Mouse (Mus musculus) forebrain, embryonic 10.5 days (tissue): ENCODE data around the gene Sesn1. TPM values are rescaled to one million over a fixed set of nuclear protein-coding genes. Genes with fewer than 3 reads are reported as not detected.
A peak's percentile ranks its signal among the peaks of the same experiment; 100 is the strongest.
"Not testable (repeated sequence)": the region's sequence is repeated elsewhere in the genome, so short reads cannot be mapped to it uniquely, and the experiment has no call there.

ENCODE experiments used
- DNase-seq: peaks from one replicate; pipeline ENCODE4 v3.0.0-alpha.2; 2017; ENCODE audit warnings: low spot score; ENCODE audit errors: extremely low spot score
- H3K27ac ChIP-seq: fragments of 300-500 bp; sonication (generic); 2 replicates; pipeline ENCODE4 v1.5.1; 2016; ENCODE audit warnings: mild to moderate bottlenecking
- H3K27me3 ChIP-seq: fragments of 300-500 bp; sonication (generic); 2 replicates; pipeline ENCODE4 v1.6.1; 2016; ENCODE audit warnings: mild to moderate bottlenecking; ENCODE audit not compliant: poor library complexity, severe bottlenecking
- H3K36me3 ChIP-seq: fragments of 300-500 bp; sonication (generic); replicated peaks from 2 replicates; pipeline ENCODE4 v1.6.1; 2016; ENCODE audit warnings: mild to moderate bottlenecking, moderate library complexity
- H3K4me1 ChIP-seq: fragments of 300-500 bp; sonication (generic); 2 replicates; pipeline ENCODE4 v1.6.1; 2016
- H3K4me3 ChIP-seq: fragments of 300-500 bp; sonication (generic); 2 replicates; pipeline ENCODE4 v1.5.1; 2016; ENCODE audit warnings: mild to moderate bottlenecking, moderate library complexity
- H3K9me3 ChIP-seq: fragments of 300-500 bp; sonication (generic); 2 replicates; pipeline ENCODE4 v1.6.1; 2016; ENCODE audit warnings: mild to moderate bottlenecking, moderate library complexity
- WGBS: fragments of 180-500 bp; shearing (Covaris S2); methylation state at CpG from one replicate; pipeline ENCODE4 v1.1.7; 2016; 5-methylcytosine and 5-hydroxymethylcytosine counted together
- polyA plus RNA-seq: library from polyadenylated mRNA; unstranded; fragments of >200 nt; fragmentation: Nextera tagmentation; extraction: Ambion mirVana; gene quantifications from 2 replicates; pipeline ENCODE4 v1.2.1, GENCODE M21; 2016

The Sesn1 gene
- polyA plus RNA-seq, 1 experiment from 2014 or later: 18.4 TPM

GRCm38 (mm10) chr10:41810564-41811455, 1.1 kb downstream of the Sesn1 start:
- Histone ChIP-seq H3K27ac (peak overlapping the region; percentile 94), H3K36me3 (0 out of 2 replicates have a peak, but pooled peaks cover 3% of the 10 kb centered on the region), H3K9me3 (no peaks in the 10 kb centered on the region; the same call in 1 of the 2 replicates), H3K4me3 (peak overlapping the region; percentile 74), H3K4me1 (peaks cover 44% of the 10 kb centered on the region), H3K27me3 (no peaks in the 10 kb centered on the region)
- DNase-seq: no peak
- 2% methylated on average over 36 of the region's 36 CpGs for WGBS

GRCm38 (mm10) chr10:41812566-41812965, 2.8 kb downstream of the Sesn1 start:
- Histone ChIP-seq H3K9me3 (no peaks in the 10 kb centered on the region; the same call in 1 of the 2 replicates), H3K4me3 (peak overlapping the region; percentile 74), H3K27ac (no peak overlapping the region), H3K36me3 (no peaks in the 10 kb centered on the region), H3K27me3 (no peaks in the 10 kb centered on the region), H3K4me1 (peaks cover 44% of the 10 kb centered on the region)
- WGBS: 86% methylated on average over 6 of the region's 6 CpGs
- peak; percentile 6 for DNase-seq

DNA sequence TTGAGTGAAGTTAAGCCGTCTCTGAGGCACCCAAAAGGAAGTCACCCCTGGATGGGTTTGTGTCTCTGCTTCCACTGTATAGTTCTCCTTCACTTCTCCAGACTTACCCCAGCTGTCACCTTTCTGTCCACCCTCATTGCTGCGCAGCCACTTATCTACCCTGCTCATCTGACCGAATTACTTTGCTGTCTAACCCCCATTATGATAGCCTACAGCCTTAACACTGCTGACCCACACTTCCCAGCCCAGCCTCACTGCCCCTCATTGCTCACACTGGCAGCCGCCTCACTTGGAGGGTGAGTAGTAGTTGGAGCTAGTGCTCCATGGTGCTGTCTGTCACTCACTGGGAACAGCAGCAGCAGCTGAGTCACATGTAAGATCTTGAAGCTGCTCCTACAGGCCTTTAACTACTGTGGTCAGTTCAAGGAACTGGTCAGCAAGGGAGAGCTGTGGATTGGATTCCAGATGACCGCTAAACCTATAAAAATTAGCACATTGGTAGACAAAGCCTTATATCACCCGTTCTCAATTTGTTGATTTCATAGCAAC, 4.6 kb downstream of the Sesn1 start:
- Histone ChIP-seq H3K4me1 (peaks cover 36% of the 10 kb centered on the region), H3K4me3 (no peak overlapping the region), H3K36me3 (no peaks in the 10 kb centered on the region), H3K9me3 (no peaks in the 10 kb centered on the region), H3K27me3 (no peaks in the 10 kb centered on the region), H3K27ac (no peak overlapping the region)
- no peak for DNase-seq
- 92% methylated on average over 6 of the region's 6 CpGs for WGBS

GRCm38 (mm10) chr10:41816516-41816915, 6.8 kb downstream of the Sesn1 start:
- H3K9me3 ChIP-seq: no peaks in the 10 kb centered on the region
- H3K36me3 ChIP-seq: no peaks in the 10 kb centered on the region
- DNase-seq: no peak
- H3K4me1 ChIP-seq: peaks cover 26% of the 10 kb centered on the region
- H3K27me3 ChIP-seq: no peaks in the 10 kb centered on the region
- H3K27ac ChIP-seq: no peak overlapping the region
- no peak overlapping the region for H3K4me3 ChIP-seq
- WGBS: 86% methylated on average over 5 of the region's 5 CpGs

DNA sequence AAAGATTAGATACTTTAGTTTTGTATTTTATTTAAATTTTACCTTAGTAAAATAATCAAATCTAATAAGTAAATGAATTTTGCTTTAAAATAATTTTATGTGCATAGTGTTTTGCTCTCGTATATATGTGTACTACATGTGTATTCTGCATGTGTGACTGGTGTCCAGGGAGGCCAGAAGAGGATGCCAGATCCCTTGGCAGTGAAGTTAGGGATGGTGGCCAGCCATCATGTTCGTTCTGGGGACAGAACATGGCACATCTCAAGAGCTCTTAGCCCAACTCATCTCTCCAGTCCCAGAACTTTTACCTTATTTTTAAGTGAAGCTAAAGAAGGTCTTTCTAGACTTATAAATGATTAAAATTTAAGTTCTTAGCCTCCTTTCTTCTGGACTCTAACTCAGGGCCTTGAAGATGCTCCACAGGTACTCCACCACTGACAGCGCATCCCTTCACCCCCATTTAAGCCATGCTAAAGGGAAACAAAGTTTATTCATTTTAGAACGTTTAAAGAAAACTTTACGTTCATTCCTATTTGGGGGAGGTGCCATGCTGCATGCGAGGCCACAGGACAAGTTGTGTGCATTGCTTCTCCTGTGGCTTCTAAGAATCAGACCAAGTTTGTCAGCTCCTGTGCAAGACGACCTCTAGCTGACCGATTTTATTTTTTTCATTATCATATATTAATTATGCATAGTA, 8.4 kb downstream of the Sesn1 start:
- no peak overlapping the region for H3K4me3 ChIP-seq
- 89% methylated on average over 8 of the region's 8 CpGs for WGBS
- H3K27ac ChIP-seq: no peak overlapping the region
- H3K36me3 ChIP-seq: no peaks in the 10 kb centered on the region
- H3K27me3 ChIP-seq: no peaks in the 10 kb centered on the region
- no peak for DNase-seq
- H3K4me1 ChIP-seq: peaks cover 10% of the 10 kb centered on the region
- H3K9me3 ChIP-seq: no peaks in the 10 kb centered on the region

DNA sequence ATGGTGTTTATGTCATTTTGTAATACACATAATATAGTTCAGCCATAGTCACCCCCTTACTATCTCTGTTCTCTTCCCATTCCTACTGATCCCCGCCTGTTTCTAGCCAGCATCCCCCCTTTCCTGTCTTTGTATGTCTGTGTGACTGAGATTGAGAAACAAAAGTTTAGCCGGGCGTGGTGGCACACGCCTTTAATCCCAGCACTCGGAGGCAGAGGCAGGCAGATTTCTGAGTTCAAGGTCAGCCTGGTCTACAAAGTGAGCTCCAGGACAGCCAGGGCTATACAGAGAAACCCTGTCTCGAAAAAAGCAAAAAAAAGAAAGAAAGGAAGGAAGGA, 9.0 kb downstream of the Sesn1 start:
- not testable (repeated sequence) for H3K36me3 ChIP-seq, H3K4me1 ChIP-seq, H3K9me3 ChIP-seq, H3K27ac ChIP-seq, H3K4me3 ChIP-seq, H3K27me3 ChIP-seq, DNase-seq
- WGBS: 91% methylated on average over 6 of the region's 6 CpGs

DNA sequence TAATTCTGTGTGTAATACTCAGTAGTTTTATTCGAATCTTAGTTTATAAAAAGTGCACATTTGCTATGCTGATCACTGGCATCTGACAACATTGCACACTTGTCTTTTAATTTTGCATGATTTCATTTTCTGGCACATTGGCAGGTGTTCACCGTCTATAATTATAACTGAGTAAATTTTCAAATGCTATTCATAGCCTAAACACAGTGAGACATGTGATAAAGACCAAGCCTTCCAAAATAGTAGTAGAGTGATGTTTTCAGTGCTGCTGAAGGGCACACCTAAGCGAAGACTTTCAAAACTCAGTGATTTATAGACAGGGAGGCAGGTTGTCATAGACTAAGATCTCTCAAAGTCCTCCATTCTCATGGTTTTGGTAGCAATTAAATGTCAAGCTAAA, 9.6 kb downstream of the Sesn1 start:
- Histone ChIP-seq H3K27me3 (no peaks in the 10 kb centered on the region), H3K36me3 (no peaks in the 10 kb centered on the region), H3K9me3 (no peaks in the 10 kb centered on the region), H3K27ac (no peak overlapping the region), H3K4me1 (0 out of 2 replicates have a peak, but pooled peaks cover 2% of the 10 kb centered on the region), H3K4me3 (no peak overlapping the region)
- 89% methylated on average over 3 of the region's 3 CpGs for WGBS
- no peak for DNase-seq

DNA sequence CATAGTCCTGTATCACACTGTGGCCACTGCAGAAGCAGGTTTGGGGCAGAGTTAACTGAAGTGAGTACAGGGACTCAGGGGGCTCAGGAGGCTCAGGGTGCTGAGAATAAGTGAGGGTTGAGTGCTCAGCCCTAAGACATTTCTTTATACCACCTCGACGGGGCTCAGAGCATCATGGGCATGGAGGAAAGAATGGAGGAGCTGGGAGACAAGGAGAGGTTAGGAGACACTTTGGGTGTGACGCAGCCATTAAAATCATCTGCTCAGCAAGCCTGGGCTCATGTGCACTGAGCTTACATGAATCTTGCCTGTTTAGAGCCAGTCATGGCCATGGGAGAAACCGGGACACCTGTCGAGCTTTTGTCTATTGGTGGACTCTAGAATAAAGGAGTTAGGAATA, 10.7 kb downstream of the Sesn1 start:
- H3K27me3 ChIP-seq: no peaks in the 10 kb centered on the region
- H3K36me3 ChIP-seq: no peaks in the 10 kb centered on the region
- H3K9me3 ChIP-seq: no peaks in the 10 kb centered on the region
- no peaks in the 10 kb centered on the region for H3K4me1 ChIP-seq
- 91% methylated on average over 5 of the region's 5 CpGs for WGBS
- H3K4me3 ChIP-seq: no peak overlapping the region
- no peak for DNase-seq
- H3K27ac ChIP-seq: no peak overlapping the region

DNA sequence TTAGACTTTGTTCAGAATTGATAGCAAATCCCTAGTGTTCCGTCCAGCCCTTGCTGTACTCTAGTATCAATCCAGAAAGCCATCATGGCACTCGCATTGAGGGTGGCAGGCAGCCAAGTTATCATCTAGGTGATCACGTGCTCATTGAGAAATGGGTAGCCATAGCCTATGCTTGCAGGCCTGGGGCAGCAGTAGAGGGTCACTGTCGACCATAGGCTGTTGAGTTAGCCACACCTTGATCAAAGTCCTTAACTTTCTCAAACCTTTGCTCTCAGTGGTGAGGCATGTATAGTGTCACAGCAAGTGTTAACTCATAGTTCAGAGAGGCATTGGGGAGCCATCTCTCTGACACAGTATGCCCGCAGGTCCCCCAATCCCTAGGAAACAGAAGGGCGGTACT, 11.4 kb downstream of the Sesn1 start:
- H3K27me3 ChIP-seq: no peaks in the 10 kb centered on the region
- H3K4me1 ChIP-seq: no peaks in the 10 kb centered on the region
- H3K4me3 ChIP-seq: no peak overlapping the region
- no peak for DNase-seq
- WGBS: 90% methylated on average over 6 of the region's 6 CpGs
- no peak overlapping the region for H3K27ac ChIP-seq
- no peaks in the 10 kb centered on the region for H3K36me3 ChIP-seq
- H3K9me3 ChIP-seq: no peaks in the 10 kb centered on the region

GRCm38 (mm10) chr10:41822573-41823281, 13.0 kb downstream of the Sesn1 start:
- Histone ChIP-seq H3K36me3 (no peaks in the 10 kb centered on the region), H3K9me3 (no peaks in the 10 kb centered on the region), H3K27ac (no peak overlapping the region), H3K27me3 (no peaks in the 10 kb centered on the region), H3K4me3 (no peak overlapping the region), H3K4me1 (no peaks in the 10 kb centered on the region)
- 91% methylated on average over 5 of the region's 5 CpGs for WGBS
- DNase-seq: no peak

GRCm38 (mm10) chr10:41823282-41823675, 13.5 kb downstream of the Sesn1 start:
- H3K36me3 ChIP-seq, DNase-seq, H3K27ac ChIP-seq, H3K4me1 ChIP-seq, H3K9me3 ChIP-seq, H3K27me3 ChIP-seq, H3K4me3 ChIP-seq: not testable (repeated sequence)
- 92% methylated on average over 4 of the region's 4 CpGs for whole genome bisulfite sequencing

DNA sequence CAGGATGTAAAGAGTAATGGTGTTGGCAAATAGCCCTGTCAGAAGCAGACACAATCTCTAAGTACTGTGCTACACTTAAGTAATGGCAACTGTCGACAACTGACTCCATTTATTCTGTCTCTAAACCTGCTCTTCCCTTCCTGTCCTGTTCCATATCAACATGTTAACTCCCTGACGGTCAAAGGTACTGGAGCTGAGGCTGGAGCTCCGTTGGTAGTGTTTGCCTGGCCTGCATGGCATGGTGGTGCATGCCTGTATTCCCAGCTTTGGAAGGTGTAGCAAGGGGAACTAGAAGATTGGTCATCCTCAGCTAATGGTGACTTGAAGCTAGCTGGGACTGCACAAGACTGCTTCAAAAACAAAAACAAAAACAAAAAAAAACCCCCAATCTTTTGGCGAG, 14.2 kb downstream of the Sesn1 start:
- DNase-seq: no peak
- WGBS: 86% methylated on average over 4 of the region's 4 CpGs
- Histone ChIP-seq H3K27me3 (no peaks in the 10 kb centered on the region), H3K9me3 (no peaks in the 10 kb centered on the region), H3K36me3 (no peaks in the 10 kb centered on the region), H3K4me3 (no peak overlapping the region), H3K4me1 (no peaks in the 10 kb centered on the region), H3K27ac (no peak overlapping the region)
